ENCODE assay signal across 8 mouse cellular contexts in the genomic region with DNA sequence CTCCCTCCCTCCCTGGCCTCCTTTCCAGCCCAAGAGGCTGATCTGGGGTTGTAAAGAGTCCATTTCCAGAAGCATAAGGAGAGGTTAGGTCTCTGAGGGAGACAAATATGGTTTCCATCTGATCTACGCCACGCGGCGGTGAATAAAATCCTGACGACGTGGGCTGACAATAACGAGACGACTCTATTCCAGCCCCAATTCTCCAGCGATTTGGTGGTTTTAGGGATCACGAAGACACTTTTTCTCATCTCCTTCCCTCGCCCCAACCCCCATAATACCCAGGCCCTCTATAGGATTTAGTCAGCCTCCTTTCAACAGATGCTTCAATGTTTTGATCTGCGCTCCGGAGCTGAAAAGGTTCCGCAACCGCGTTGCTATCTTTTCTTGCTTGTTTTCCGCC. TPM values are rescaled to one million over a fixed set of nuclear protein-coding genes. Genes with fewer than 3 reads are reported as not detected.
DNase-seq lines count a peak whose midpoint lies in the region; ATAC-seq lines count a peak whose summit lies in the region.

No protein-coding gene starts in this region.

- 1% methylated on average over 17 of the region's 17 CpGs for WGBS in heart, embryonic 12.5 days
- 2% methylated on average over 17 of the region's 17 CpGs for WGBS in hindbrain, embryonic 12.5 days
- under 1% methylated on average over 17 of the region's 17 CpGs for WGBS in midbrain, embryonic 11.5 days

- H3K4me3 ChIP-seq in heart, embryonic 12.5 days: peak overlapping the region; percentile 37
- peak overlapping the region; percentile 10; the same call in 1 of the 2 replicates for H3K4me3 ChIP-seq in hindbrain, embryonic 12.5 days
- H3K4me3 ChIP-seq in midbrain, embryonic 11.5 days (ENCODE audit: low read depth, low read length): peak overlapping the region; percentile 18; the same call in 1 of the 2 replicates

- peaks cover 26% of the 10 kb centered on the region for H3K4me1 ChIP-seq in heart, embryonic 12.5 days (replicated peaks)
- peaks cover 45% of the 10 kb centered on the region for H3K4me1 ChIP-seq in hindbrain, embryonic 12.5 days
- H3K4me1 ChIP-seq in midbrain, embryonic 11.5 days (ENCODE audit: control insufficient read depth, insufficient read depth, low read length): peaks cover 34% of the 10 kb centered on the region

- no peaks in the 10 kb centered on the region for H3K9me3 ChIP-seq in heart, embryonic 12.5 days (replicated peaks)
- H3K9me3 ChIP-seq in hindbrain, embryonic 12.5 days (replicated peaks): no peaks in the 10 kb centered on the region
- no peaks in the 10 kb centered on the region for H3K9me3 ChIP-seq in midbrain, embryonic 11.5 days (ENCODE audit: control insufficient read depth, low read length)

- H3K36me3 ChIP-seq in heart, embryonic 12.5 days: no peaks in the 10 kb centered on the region
- 0 out of 2 replicates have a peak, but pooled peaks cover 6% of the 10 kb centered on the region for H3K36me3 ChIP-seq in hindbrain, embryonic 12.5 days
- H3K36me3 ChIP-seq in midbrain, embryonic 11.5 days (ENCODE audit: control insufficient read depth, insufficient read depth, low read length): peaks cover 2% of the 10 kb centered on the region; the same call in 1 of the 2 replicates

- no peak for DNase-seq in heart, postnatal 14 days
- DNase-seq in embryo, embryonic 11 days: peak; percentile 47
- DNase-seq in midbrain, embryonic 11.5 days (ENCODE audit: low spot score, missing footprints): no peak
- DNase-seq in spleen, postnatal 14 days (ENCODE audit: low spot score in 2 of 2): no peak
- no peak for DNase-seq in left cerebral cortex, adult 18-20 months (ENCODE audit: low spot score in 2 of 2)
- DNase-seq in natural killer cell, adult 2 months (ENCODE audit: low spot score in 2 of 2): no peak

- H3K27me3 ChIP-seq in heart, embryonic 12.5 days (replicated peaks): peaks cover 82% of the 10 kb centered on the region
- H3K27me3 ChIP-seq in hindbrain, embryonic 12.5 days: peaks cover 78% of the 10 kb centered on the region
- peaks cover 94% of the 10 kb centered on the region for H3K27me3 ChIP-seq in midbrain, embryonic 11.5 days (ENCODE audit: control insufficient read depth, insufficient read depth, low read length)

- intact Hi-C loops in heart, postnatal 14 days (cut with DNase I): loop anchor here (10.0 kb wide), 1 partner anchor 297 kb away; no protein-coding TSS in a partner anchor

- peak overlapping the region; percentile 69 for H3K4me2 ChIP-seq in heart, embryonic 12.5 days
- peak overlapping the region; percentile 47 for H3K4me2 ChIP-seq in hindbrain, embryonic 12.5 days (replicated peaks)
- peak overlapping the region; percentile 35 for H3K4me2 ChIP-seq in midbrain, embryonic 11.5 days

- no peak overlapping the region for H3K27ac ChIP-seq in heart, embryonic 12.5 days (ENCODE audit: poor library complexity, severe bottlenecking)
- no peak overlapping the region; the same call in 1 of the 2 replicates for H3K27ac ChIP-seq in hindbrain, embryonic 12.5 days
- peak overlapping the region; percentile 69 for H3K27ac ChIP-seq in midbrain, embryonic 11.5 days (ENCODE audit: low read depth, low read length)

- ATAC-seq in heart, embryonic 12.5 days (ENCODE audit: insufficient number of reproducible peaks, low FRiP score): no peak
- no peak for ATAC-seq in hindbrain, embryonic 12.5 days (ENCODE audit: low FRiP score)
- peak; percentile 20; the same call in 1 of the 2 replicates for ATAC-seq in midbrain, embryonic 11.5 days (ENCODE audit: low FRiP score)

- H3K9ac ChIP-seq in heart, embryonic 12.5 days: no peak overlapping the region
- no peak overlapping the region for H3K9ac ChIP-seq in hindbrain, embryonic 12.5 days
- peak overlapping the region; percentile 33; the same call in 1 of the 2 replicates for H3K9ac ChIP-seq in midbrain, embryonic 11.5 days (ENCODE audit: low read length)

RNA-seq across cellular contexts. Expression of a gene that starts 19.3 kb away (rescaled TPM):
- 0.28 and 0.46 TPM in 2 replicates for polyA plus RNA-seq in heart, embryonic 12.5 days (2016; fragmentation: Nextera tagmentation; extraction: Ambion mirVana)
- total RNA-seq in heart, postnatal 14 days (2021): not detected
- polyA plus RNA-seq in hindbrain, embryonic 12.5 days (2016; fragmentation: Nextera tagmentation; extraction: Ambion mirVana): 17.9 and 20.1 TPM in 2 replicates
- polyA plus RNA-seq in midbrain, embryonic 11.5 days (2014; fragmentation: Nextera tagmentation; extraction: Ambion mirVana): 45.5 and 45.7 TPM in 2 replicates
- 10 to 100 TPM in 1 of 2 experiments, 1 to 10 TPM in 1; 8.8 to 10.3 TPM for total RNA-seq in left cerebral cortex, adult 18-20 months (2021)

Comparison
In these comparisons a context has a peak if more than half of its experiments do, and no peak if none do; other contexts are left out.
1. RNA of a gene that starts 19.3 kb away (polyA plus RNA-seq): 45.5 to 45.7 TPM in midbrain, embryonic 11.5 days and 17.9 to 20.1 TPM in hindbrain, embryonic 12.5 days; 0.28 to 0.46 TPM in heart, embryonic 12.5 days; every median in the first group is over 10 times any median in the second.
2. Peak in every context shown above with its lines, with median percentiles within 50 percentile points of each other: H3K4me2 ChIP-seq and H3K4me3 ChIP-seq.